Mouse (Mus musculus): ENCODE results near the gene Soga3.

The Soga3 gene

GRCm38 (mm10) chr10:29206730-29207129, 63.1 kb downstream of the Soga3 start:
- no peak for DNase-seq (ENCODE audit: low spot score in 2 of 2)

GRCm38 (mm10) chr10:29208735-29209134, 65.1 kb downstream of the Soga3 start:
- DNase-seq (ENCODE audit: low spot score in 2 of 2): no peak

GRCm38 (mm10) chr10:29211453-29211852, 67.8 kb downstream of the Soga3 start, which contains the start of gene 9330159F19Rik:
TSS of gene 9330159F19Rik (plus strand) at chr10:29211606.
- DNase-seq (ENCODE audit: low spot score in 2 of 2): no peak

DNA sequence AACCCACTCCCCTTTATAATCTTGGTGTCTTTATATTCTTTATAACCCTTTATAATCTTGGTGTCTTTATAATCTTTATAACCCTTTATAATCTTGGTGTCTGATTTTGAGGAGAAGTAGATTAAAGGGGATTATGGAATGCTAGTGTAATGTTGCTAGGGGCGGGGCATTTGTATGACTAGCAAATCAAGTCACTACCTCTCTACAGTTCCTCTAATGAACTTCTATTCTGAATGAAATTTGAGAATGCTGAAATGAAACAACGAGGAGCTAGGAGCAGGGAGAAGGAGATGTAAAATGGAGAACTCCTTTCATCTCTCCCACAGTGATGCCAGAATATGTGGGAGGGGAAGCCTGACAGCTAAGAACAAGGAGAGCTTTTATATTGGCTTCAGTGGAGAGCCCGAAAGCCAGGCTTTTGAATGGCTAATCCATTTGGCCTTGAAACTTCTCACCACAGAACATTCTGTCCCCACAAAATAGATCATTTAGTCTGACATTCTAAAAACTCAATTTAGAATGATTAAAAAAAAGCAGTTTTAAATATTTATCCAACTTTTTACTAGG, 70.0 kb downstream of the Soga3 start:
- DNase-seq (ENCODE audit: low spot score in 2 of 2): no peak

DNA sequence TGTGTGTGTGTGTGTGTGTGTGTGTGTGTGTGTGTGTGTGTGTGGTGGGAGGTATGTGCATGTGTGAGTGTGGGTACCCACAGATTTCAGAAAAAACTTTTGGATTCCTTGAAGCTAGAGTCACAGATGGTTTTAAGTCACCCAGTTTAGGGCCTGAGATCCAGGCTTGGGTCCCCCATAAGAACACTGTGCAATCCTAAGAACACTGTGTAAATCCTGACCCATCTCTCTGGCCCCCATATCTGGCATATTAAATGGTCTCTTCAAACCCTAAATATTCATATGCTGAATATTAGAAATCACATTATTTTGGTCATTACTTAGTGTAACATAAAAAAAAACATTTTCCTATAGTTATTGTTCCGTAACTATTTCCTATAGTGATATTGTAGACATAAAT, 73.3 kb downstream of the Soga3 start:
- DNase-seq (ENCODE audit: low spot score in 2 of 2): no peak

GRCm38 (mm10) chr10:29217451-29217850, 73.8 kb downstream of the Soga3 start:
- DNase-seq (ENCODE audit: low spot score in 2 of 2): no peak

GRCm38 (mm10) chr10:29225329-29225728, 81.7 kb downstream of the Soga3 start:
- DNase-seq (ENCODE audit: low spot score in 2 of 2): no peak

- no peak for DNase-seq (ENCODE audit: low spot score in 2 of 2)
Observed at GRCm38 (mm10) chr10:29231208-29231607, 87.6 kb downstream of the Soga3 start.
